Mouse (Mus musculus) c-Kit-positive CD71-positive TER-119-positive erythroid progenitor cells, embryonic 14.5 days (primary cell): ENCODE results near the gene Aanat.

Source experiments
- DNase-seq: peaks from one replicate; pipeline ENCODE4 v3.0.0-alpha.2; 2013; ENCODE audit warnings: low spot score

Aanat gene

DNA sequence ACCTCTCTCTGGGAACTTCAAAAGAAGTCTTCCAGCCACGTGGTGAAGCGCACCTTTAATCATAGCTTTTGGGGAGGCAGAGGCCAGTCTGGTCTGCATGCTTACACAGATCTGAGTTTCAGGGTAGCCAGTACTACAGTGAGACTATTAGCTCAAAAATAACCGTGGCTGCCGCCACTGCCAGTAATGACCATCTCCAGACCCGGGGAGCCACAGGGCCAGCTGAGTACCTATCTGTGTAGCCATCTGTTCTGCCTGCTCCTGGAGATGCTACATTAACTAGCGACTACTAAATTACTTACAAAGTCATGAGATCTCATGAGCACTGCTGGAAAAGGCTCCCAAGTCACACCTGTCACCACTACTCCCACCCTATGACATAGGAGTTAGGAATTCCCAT lies 11.2 kb upstream of the Aanat start:
- DNase-seq, result no peak

- no peak for DNase-seq
Measured at GRCm38 (mm10) chr11:116575396-116575795, 10.8 kb upstream of the Aanat start.

- no peak for DNase-seq
Measured at GRCm38 (mm10) chr11:116579280-116579679, 7.0 kb upstream of the Aanat start.

- peak; percentile 74 for DNase-seq
Measured at GRCm38 (mm10) chr11:116580031-116580652, 6.1 kb upstream of the Aanat start.

DNA sequence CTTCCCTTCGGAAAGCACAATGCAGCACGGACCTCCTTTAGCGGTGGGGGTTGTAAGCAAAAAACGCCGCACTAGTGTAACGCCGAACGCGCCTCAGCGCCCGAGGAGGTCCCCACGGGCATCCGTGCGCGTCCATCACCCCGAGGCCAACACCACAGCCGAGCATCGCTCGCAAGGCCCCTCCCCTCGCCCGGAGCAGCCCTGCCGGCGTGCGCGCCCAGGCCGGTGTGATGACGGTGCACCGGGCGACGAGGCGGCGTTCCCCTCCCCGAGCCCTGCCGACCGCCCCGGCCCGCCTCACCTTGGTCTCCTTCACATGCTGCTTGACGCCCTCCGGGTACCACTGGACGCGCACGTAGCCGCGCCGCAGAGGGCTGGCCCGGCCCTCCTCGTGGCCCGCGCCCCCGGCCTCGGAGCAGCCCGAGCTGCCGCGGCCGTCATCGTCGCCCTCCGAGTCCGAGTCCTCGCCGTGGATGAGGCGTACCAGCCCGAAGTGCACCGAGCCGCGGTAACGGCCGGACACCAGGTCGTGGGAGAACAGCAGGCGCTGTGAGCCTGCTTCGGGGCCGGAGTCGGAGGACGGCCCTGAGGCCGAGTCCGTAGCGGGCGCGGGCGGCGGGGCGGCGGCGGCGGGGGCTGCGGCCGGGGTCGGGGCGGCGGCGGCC lies 5.4 kb upstream of the Aanat start:
- peak; percentile 44 for DNase-seq

- peak; percentile 79 for DNase-seq
Measured at GRCm38 (mm10) chr11:116581376-116581814, 4.8 kb upstream of the Aanat start, which contains the start of gene Ube2o. TSS of gene Ube2o (minus strand) at chr11:116581447.

GRCm38 (mm10) chr11:116585682-116586081 lies 550 bp upstream of the Aanat start:
- no peak for DNase-seq

DNA sequence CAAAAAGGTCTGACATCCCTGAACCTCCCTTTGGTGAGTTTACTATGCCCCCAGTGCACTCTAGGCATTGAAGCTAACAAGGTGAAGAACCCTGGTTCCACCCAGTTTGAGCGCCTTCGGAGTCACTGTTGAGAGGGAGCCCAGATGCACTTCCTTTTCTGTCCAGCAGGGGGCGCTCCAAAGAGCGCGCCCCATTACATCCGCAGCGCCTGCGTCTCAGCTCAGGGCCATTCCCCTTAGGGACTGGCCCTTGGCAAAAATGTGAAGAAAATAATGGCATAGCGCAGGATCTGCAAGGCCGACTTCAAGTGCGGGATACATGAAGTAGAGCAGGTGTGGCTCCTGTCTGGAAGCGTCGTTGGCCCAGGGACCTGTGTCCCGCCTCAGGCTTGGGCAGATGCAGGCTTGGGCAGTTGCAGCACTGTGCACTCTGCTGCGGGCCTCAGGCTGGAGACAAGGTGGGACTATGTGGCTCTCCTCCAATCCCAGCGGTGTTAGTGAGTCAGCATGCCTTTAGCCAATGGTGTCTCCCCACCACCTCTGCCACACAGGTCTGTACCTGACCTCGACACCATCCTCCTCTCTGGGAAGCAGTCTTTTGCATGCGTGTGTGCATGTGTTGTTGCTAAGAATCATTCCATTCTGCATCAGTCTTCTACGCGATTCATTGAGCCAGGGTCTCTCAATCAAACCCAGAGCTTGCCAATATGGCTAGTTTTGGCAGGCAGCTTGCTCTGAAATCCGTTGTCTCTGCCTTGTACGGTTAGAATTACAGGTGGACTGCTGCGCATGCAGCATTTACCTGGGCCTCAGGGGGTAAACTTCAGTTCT lies 784 bp downstream of the Aanat start:
- DNase-seq, result peak; percentile 79

- no peak for DNase-seq
Measured at GRCm38 (mm10) chr11:116589020-116589531, 2.8 kb downstream of the Aanat start.

GRCm38 (mm10) chr11:116589574-116589973 lies 3.3 kb downstream of the Aanat start:
- no peak for DNase-seq

DNA sequence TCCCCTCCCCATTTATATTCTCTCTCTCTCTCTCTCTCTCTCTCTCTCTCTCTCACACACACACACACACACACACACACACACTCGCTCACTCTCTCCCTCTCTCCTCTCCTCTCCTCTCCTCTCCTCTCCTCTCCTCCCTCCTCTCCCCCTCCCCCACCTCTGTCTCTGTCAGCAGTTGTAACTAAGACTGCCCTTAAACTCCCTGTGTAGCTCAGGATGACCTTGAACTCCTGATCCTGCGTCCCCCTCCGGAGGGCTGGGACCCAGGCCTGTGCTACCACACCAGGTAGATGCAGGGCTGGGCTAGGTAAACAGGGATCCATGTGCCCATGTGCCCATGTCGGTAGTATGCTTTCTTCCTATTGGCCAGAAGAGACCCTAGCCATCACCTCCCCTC lies 5.4 kb downstream of the Aanat start:
- no peak for DNase-seq

GRCm38 (mm10) chr11:116592428-116592827 lies 6.2 kb downstream of the Aanat start:
- DNase-seq, result peak; percentile 85

DNA sequence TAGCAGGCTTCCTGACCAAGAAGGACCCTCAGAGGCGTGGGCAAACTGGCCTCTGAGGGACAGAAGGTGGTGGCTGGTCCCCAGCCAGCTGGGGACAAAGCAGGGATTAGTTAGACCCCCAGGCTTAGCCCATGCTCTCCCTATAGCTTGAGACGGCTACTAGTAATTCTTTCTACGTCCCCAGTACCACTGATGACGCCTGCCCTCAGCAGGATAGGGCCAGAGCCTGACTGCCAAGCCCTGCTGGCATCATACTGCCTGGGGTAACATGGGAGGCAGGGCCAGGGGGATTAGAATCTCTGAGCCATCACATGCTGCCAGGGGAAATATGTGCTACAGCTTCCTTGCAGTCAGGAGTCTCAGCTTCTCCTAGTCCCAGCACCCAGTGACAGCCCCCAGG lies 7.1 kb downstream of the Aanat start:
- no peak for DNase-seq

DNA sequence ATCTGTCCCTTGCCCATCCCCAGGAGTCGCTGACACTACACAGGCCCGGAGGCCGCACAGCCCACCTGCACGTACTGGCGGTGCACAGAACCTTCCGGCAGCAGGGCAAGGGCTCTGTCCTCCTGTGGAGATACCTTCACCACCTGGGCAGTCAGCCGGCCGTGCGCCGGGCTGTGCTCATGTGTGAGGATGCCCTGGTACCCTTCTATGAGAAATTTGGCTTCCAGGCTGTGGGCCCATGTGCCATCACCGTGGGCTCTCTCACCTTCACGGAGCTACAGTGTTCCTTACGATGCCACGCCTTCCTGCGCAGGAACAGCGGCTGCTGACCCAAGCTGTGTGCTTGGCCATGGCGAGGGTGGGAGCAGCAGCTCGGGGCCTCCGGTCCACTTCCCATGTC lies 10.5 kb downstream of the Aanat start:
- DNase-seq, result no peak

DNA sequence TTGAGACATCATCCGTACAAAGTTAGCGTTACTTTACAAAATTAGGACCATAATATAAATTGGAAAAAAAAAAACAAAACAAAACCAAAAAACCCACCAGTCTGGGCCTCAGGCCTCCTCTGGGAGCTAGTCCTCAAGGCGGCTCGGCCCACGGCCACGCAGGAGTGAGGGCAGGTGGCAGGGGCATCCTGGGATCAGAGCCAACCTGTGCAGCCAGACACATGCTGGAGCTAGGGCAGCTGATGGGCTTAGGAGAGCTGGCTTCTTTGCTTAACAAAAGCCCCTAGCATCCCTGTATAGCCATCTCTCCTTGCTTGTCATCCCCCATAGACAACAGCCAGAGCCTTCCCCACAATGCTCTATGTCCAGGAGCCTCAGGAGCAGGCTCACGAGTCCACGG lies 12.0 kb downstream of the Aanat start:
- DNase-seq, result no peak

GRCm38 (mm10) chr11:116599230-116599629 lies 13.0 kb downstream of the Aanat start:
- no peak for DNase-seq

DNA sequence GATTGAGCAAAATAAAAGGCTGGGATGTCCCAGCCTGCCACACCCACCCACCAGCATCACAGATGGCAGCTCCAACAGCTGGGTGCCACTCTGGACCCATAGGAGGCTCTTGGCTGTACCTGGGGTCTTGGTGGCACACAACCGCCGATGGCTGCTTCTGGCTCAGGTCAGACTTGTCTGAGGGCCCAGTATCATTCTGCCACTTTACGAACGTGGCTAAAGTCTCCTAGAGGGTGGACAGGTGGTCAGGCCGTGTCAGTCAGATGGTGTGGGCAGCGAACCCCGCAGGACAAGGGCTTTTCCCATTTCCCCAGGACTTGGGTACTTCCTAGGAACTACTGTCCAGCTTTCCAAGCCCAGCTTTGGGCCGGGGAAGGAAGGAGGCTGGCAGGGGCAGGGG lies 14.9 kb downstream of the Aanat start:
- DNase-seq, result no peak

DNA sequence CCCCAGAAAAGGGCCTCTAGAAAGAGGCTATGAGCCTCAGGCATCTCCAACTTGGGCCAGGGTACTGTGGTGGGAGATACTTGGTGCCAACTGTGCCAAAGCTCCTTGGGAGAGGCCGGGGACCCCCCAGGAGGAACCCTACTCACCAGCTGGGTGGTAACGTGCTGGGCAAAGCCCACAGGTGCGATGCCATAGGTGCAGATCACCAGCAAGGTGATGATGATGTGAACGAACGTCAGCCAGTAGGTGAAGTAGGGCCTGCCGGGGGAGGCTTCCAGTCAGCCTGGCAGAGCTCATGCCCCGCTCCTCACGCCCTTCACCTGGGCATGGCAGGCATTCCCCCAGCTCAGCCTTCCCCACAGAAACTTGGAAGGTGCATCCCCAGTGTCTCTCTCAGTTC lies 15.8 kb downstream of the Aanat start:
- no peak for DNase-seq

GRCm38 (mm10) chr11:116603339-116603738 lies 17.1 kb downstream of the Aanat start:
- peak; percentile 70 for DNase-seq

- no peak for DNase-seq
Measured at GRCm38 (mm10) chr11:116604097-116604496, 17.9 kb downstream of the Aanat start.

GRCm38 (mm10) chr11:116607717-116608116 lies 21.5 kb downstream of the Aanat start:
- DNase-seq, result no peak

GRCm38 (mm10) chr11:116609965-116610630 lies 23.9 kb downstream of the Aanat start:
- no peak for DNase-seq
